Mouse (Mus musculus) gastrocnemius, postnatal 14 days (tissue): ENCODE data around the gene Psma6. TPM values are rescaled to one million over a fixed set of nuclear protein-coding genes. Genes with fewer than 3 reads are reported as not detected.

Experiments used
- DNase-seq: peaks from one replicate; pipeline ENCODE4 v3.0.0; 2021; ENCODE audit warnings: mixed read lengths
- intact Hi-C: fragments of 180-260 bp; cut with DNase I; formaldehyde crosslinking; loops from one replicate; pipeline ENCODE4 v1.15.1; 2025; ENCODE audit warnings: low total_unique reads
- total RNA-seq, 2 experiments: library from RNA; stranded (reverse); gene quantifications; 2 replicates each; pipeline ENCODE4 v1.2.3; 2021

The Psma6 gene
- total RNA-seq, 2 experiments from 2014 or later: 183 to 185 TPM

DNA sequence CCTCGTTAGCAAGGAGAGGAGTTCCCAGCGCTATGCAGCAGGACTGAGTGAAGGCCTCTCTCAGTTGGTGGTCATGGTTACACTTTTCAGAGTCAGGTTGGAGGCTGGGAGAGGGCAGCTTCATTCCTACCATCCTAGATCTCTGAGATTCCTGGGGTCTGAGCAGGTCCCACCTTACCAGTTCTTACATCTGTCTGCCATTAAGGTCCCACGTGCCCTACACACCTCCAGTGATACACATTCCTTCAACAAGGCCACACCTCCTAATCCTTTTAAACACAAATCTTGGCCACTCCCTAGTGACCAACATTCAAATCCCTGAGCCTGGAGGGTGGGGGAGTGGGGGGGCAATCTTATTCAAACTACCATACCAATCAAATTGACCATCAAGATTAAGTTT is 72.1 kb downstream of the Psma6 start:
- DNase-seq: no peak
- intact Hi-C loops: no loop called here

- intact Hi-C loops: no loop called here
- DNase-seq: no peak
Observed at GRCm38 (mm10) chr12:55456893-55457292, 72.9 kb downstream of the Psma6 start.

DNA sequence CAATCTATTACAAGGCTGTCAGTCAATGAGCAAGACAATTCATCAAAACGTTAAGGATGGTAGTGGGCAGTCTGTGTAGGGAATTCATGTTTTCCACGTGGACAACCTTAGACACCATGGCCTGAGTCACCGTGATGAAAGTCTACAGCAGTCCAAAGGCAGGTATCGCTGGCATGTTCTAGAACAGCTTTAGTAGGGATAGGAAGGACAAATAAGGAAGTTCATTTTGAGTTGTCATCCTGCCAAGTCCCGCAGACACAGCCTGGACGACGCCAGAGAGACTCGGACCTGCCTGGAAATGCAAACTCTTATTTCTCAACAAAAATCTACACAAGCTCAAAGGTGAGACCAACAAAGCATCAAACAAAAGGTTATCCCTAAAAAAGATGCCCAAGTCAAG is 75.7 kb downstream of the Psma6 start:
- intact Hi-C loops: no loop called here
- DNase-seq: no peak

DNA sequence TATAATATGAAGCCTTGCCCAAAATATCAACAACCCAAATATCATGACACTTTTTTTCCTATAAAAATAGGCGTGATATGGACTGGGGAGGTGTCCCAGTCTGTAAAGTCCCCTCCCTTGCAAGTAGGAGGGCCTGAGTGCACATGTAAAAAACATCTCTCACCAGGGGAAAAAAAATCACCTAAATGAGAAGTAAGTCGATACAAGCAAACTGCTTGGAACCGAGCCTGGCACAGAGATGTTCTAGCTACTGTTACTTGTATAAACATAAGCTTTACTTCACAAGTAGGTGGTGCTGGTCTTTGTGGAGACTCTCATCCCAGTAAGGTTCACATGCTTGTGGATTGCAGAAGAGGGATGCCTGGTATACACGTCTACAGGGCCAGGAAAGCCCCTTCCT is 76.9 kb downstream of the Psma6 start:
- intact Hi-C loops: no loop called here
- no peak for DNase-seq

GRCm38 (mm10) chr12:55461767-55462166 is 77.7 kb downstream of the Psma6 start:
- intact Hi-C loops: no loop called here
- DNase-seq: no peak

DNA sequence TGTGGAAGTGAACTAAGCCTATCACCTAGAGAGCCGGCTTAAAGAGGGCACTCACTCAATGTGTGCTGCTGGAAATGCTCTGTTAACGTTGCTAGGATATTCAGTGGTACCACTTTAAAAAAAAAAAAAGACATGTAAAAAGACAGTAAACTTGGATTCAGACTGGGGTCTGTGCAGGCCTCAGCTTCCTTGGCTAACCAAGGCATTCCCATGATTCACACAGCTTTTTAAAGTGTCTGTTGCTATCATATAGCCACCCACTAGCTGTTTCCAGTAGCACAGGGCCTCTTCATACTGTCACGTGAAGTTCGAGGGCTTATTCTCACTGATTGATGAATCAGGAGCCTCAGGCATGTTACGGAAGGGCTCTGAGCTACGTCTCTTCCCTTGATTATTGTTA is 78.4 kb downstream of the Psma6 start:
- intact Hi-C loops: no loop called here
- no peak for DNase-seq

DNA sequence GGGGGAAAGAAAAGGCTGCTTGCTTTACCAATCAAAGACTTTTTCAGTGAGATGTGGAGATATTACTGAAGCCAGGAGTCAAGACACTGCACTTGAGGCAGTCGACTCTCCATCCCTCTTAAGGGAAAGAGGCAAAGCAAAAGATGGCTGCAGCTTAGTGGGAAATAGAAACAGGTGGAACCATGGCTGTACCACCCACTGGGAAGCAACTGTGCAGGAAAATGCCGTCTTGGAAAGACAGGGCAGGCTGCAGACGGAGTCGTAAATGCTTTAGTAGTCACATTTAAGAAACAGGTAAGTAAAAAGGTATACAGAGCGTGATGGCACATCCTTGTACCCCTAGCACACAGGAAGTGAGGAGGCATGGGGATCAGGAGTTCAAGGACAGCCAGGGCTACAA is 79.1 kb downstream of the Psma6 start:
- intact Hi-C loops: no loop called here
- DNase-seq: no peak

GRCm38 (mm10) chr12:55463992-55464845 is 80.2 kb downstream of the Psma6 start:
- intact Hi-C loops: no loop called here
- DNase-seq: peak; percentile 56

DNA sequence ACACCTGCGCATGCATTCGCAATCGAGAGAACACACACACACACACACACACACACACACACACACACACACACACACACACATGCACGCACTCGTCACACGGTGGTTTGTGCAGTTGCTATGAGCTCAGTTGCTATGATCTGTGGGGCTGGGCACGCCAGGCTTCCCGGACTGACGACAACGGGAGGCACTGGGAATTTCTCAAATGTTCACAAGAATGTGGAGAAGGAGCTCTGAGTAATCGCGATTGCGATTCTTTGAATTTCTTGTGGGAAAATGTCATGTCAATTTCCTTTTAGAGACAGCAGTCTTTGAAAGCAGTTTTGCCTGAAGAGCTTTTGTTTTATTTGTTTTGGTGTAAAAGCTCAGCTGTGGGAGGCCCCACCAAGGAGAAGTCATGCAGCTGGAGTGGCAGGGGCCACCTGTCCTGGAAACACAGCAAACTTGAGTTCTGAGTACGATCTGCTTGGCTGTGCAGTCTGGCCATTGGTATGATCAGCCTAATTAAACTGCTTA is 80.9 kb downstream of the Psma6 start:
- DNase-seq: peak; percentile 29
- intact Hi-C loops: no loop called here

DNA sequence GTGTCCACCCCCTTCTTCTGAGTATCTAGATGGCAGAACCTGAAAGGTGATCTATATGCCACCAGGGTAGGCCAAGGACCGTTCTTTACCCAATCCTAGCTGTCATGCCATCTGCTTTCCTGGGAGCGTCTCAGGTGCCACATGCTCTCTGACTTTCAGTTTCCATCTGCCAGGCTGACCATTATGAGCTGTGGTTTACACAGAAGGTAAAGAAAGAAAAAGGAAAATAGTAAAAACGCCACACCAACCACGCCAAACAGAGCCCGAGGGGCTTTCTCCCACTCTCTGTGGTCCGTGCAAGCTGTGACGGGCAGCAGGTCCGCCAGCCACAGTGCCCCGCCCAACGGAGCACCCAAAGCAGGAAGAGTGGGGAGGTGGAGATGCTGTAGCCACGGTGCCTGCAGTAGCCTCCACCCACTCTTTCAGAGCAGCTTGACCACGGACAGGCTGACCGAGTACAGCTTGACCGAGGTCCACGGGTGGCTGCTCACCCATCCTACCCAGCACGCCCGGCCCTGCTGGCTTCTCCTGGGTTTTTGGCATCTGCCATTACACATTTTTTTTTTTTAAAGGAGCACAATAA is 81.5 kb downstream of the Psma6 start:
- intact Hi-C loops: no loop called here
- no peak for DNase-seq

DNA sequence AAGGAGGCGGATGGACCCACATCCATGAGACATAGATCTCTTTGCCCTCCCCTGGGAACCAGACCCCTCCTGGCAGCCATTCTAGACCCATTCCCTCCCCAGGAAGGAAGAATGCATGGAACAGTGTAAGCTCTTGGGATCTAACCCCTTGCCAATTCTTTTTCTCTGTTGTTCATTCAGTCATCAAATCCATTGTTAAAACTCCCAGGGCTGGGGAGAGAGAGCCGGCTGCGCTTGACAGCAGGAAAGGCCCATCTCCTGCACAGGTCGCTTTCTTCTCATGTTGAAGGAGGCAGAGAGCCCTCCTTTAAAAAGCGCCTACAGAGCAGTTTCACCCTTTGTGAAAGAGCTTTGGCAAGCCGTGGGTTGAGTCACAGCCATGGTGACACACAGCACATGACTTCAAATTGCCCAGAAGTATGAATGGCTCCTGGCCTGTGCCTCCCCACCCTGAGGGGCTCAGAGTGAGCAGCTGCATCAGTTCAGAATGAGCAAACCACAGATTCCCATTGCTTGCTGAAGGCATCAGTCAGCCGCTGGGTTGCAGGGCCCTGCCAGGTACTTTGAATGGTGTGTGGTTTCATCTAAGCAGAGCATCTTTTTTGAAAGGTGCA is 82.2 kb downstream of the Psma6 start:
- peak; percentile 44 for DNase-seq
- intact Hi-C loops: no loop called here

DNA sequence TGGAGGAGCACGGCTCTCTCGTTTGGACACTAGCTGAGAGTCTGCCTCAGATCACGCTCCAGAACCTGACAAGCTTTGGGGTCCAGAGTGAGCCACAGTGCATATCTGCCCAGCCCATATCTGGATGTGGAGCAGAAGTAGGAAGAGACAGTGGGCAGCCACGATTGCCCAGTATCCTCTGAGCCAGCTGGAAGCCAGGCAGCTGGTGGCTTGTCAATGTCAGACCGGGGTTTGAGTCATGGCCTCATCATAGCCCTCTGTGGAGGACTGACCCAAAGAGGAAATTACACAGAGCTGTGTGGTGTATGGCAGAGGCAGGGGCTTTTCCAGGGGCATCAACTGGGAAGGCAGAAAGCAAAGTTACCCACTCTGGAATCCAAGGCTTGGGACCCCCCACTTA is 82.8 kb downstream of the Psma6 start:
- no peak for DNase-seq
- intact Hi-C loops: no loop called here

GRCm38 (mm10) chr12:55467331-55468180 is 83.5 kb downstream of the Psma6 start:
- intact Hi-C loops: no loop called here
- no peak for DNase-seq

Other genes starting within 250 kb of the Psma6 start
- 10 to 100 TPM; 32.5 to 33.3 TPM for gene Srp54b, start 229.1 kb upstream of the Psma6 start, total RNA-seq
- 1 to 10 TPM; 3.4 to 6.0 TPM for gene 1700047I17Rik2, start 184.6 kb upstream of the Psma6 start, total RNA-seq
- 10 to 100 TPM; 25.1 to 25.5 TPM for gene Srp54c, start 154.1 kb upstream of the Psma6 start, total RNA-seq
- gene 1110008L16Rik, start 84.6 kb upstream of the Psma6 start, total RNA-seq: 1 to 10 TPM; 7.3 to 7.4 TPM
- gene Ppp2r3c, start 81.2 kb upstream of the Psma6 start, total RNA-seq: 10 to 100 TPM; 10.2 to 11.1 TPM
- gene Nfkbia, start 108.4 kb downstream of the Psma6 start, total RNA-seq: 10 to 100 TPM; 22.8 to 38.3 TPM
- gene Aldoart2, start 181.0 kb downstream of the Psma6 start, total RNA-seq: under 1 TPM; 0.13 to 0.25 TPM
- gene Insm2, start 215.2 kb downstream of the Psma6 start, total RNA-seq: not detected